Mouse (Mus musculus) c-Kit-positive CD71-positive TER-119-positive erythroid progenitor cells, embryonic 14.5 days (primary cell): ENCODE data around the gene Mterf4.

Experiments used
- DNase-seq: peaks from one replicate; pipeline ENCODE4 v3.0.0-alpha.2; 2013; ENCODE audit warnings: low spot score

The Mterf4 gene

DNA sequence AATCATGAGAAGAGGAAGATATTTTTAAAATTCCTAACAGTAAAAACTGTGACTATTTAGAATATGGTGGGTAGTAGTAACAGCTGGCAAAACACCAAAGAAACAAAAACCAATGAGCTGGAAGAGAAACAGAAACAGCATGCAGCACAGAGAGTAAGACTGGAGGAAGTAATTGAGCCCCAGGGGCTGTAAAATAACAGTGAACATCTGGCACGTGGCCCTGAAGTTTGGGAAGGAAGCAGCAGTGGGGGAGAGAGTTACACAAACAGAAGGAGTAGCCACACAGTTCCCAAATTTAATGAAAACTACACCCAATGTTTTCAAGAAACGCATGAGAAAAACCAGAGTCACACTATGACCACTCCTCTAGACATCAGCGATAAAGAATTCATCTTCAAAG, 38.5 kb downstream of the Mterf4 start:
- no peak for DNase-seq

DNA sequence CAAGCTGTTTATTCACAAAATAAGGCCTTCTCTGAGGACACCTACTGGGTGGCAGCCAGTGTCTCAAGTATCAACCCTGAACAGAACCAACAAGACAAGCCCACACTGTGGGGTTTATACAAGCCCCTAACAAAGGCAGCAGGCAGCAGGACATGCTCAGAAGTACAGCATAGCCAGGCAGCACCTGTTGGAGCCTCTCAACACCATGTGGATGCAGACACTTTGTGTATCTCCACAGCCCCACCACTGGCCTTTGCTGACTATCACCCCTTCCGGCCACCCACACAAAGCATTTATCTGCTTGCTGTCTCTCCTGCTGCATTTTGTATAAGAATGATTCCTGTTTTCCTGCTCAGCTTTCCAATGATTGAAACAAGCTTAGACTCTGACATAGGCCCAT, 48.2 kb downstream of the Mterf4 start:
- no peak for DNase-seq

DNA sequence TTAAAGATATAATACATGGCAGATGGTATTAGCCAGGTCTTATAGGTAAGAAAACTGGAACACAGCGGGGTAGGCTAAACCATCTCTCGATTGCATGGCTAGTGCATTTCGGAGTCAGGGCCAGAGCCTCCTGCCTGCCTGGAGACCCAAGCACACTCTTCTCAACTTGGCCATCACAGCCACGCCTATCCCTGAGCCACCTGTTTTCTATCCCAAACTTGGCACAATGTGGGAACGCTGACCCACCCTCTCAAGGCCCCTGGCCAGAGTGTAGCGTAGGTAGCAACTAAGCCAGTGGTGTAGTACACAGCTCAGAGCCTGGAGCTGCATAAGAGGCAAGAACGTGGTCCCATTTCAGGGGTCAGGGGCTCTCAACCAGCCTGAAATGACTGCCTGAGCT, 50.0 kb downstream of the Mterf4 start:
- DNase-seq: no peak

DNA sequence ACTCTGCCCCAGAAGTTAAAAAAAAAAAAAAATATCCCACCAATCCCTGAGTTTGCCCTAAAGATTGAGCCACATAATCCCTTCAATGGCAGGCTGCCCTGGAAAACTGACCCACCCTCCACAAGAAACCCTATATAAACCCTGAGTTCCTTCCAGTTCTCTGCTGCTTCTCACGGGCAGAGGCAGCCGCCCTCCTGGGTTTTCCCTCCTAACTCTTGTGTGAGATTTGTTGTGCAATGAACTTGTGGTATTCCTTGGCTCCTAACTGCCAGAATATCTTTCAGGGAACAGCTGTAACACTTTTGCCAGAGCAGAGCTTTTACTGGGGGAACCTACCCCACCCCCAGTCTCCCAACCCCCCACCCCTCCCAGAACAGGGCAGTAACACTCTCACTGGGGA, 53.1 kb downstream of the Mterf4 start:
- no peak for DNase-seq
